Mouse (Mus musculus) G1E (cell line): ENCODE results near the gene Pik3ip1. TPM values are rescaled to one million over a fixed set of nuclear protein-coding genes. Genes with fewer than 3 reads are reported as not detected.

Experiments
- ATAC-seq: 2 replicates; pipeline ENCODE4 v1.8.0; 2016; ENCODE audit warnings: mild to moderate bottlenecking; ENCODE audit not compliant: insufficient number of reproducible peaks, poor library complexity, low FRiP score, severe bottlenecking; ENCODE audit errors: extremely low read depth
- DNase-seq: peaks from one replicate; pipeline ENCODE4 v3.0.0; 2012; ENCODE audit warnings: low spot score
- H3K27me3 ChIP-seq: 2 replicates; pipeline ENCODE4 v1.6.1; 2012; ENCODE audit warnings: mild to moderate bottlenecking, low read length, inconsistent platforms; ENCODE audit not compliant: insufficient read depth
- H3K36me3 ChIP-seq: replicated peaks from 2 replicates; pipeline ENCODE3; 2012; ENCODE audit warnings: mild to moderate bottlenecking, inconsistent platforms
- H3K4me1 ChIP-seq: 2 replicates; pipeline ENCODE4 v1.6.1; 2012; ENCODE audit warnings: low read depth, low read length, inconsistent platforms, mixed read lengths; ENCODE audit not compliant: insufficient read depth
- H3K4me3 ChIP-seq: 2 replicates; pipeline ENCODE4 v1.5.1; 2012; ENCODE audit warnings: low read depth, mild to moderate bottlenecking, inconsistent platforms, low read length, moderate library complexity, mixed read lengths
- H3K9me3 ChIP-seq: replicated peaks from 2 replicates; pipeline ENCODE4 v1.6.1; 2012; ENCODE audit warnings: inconsistent platforms
- CTCF ChIP-seq: IDR thresholded peaks from 2 replicates; pipeline ENCODE4 v1.5.1; 2012; ENCODE audit warnings: low read depth, low read length, inconsistent platforms, mixed read lengths
- GATA1 ChIP-seq: IDR thresholded peaks from 2 replicates; pipeline ENCODE4 v1.6.1; 2012; ENCODE audit warnings: borderline replicate concordance, low read length, inconsistent platforms, mixed read lengths
- GATA2 ChIP-seq: IDR thresholded peaks from 2 replicates; pipeline ENCODE4 v1.6.1; 2012; ENCODE audit warnings: low read depth, low read length, inconsistent platforms, borderline replicate concordance
- POLR2AphosphoS5 ChIP-seq: IDR thresholded peaks from 2 replicates; pipeline ENCODE4 v1.6.1; 2012; ENCODE audit warnings: low read depth, low read length, inconsistent platforms; ENCODE audit not compliant: insufficient replicate concordance
- TAL1 ChIP-seq: conservative IDR thresholded peaks from 2 replicates; pipeline ENCODE4 v1.6.1; 2012; ENCODE audit warnings: low read depth, low read length, inconsistent platforms, mixed read lengths
- polyA plus RNA-seq: library from polyadenylated mRNA; stranded (reverse); fragments of >175 nt; gene quantifications from 2 replicates; pipeline ENCODE4 v1.2.3, GENCODE M21; 2012
- total RNA-seq, 2 experiments: library from RNA; stranded (forward) in 1 of 2; stranded (reverse) in 1 of 2; fragments of 200-1000 nt in 1 of 2; fragments of >200 nt in 1 of 2; fragmentation: Nextera tagmentation in 1 of 2; gene quantifications; 2 replicates each; pipeline ENCODE4 v1.2.3; 2014 to 2017

The Pik3ip1 gene
- total and polyA plus RNA-seq, 3 experiments = 0.53 to 4.8 (median 2.2) TPM

DNA sequence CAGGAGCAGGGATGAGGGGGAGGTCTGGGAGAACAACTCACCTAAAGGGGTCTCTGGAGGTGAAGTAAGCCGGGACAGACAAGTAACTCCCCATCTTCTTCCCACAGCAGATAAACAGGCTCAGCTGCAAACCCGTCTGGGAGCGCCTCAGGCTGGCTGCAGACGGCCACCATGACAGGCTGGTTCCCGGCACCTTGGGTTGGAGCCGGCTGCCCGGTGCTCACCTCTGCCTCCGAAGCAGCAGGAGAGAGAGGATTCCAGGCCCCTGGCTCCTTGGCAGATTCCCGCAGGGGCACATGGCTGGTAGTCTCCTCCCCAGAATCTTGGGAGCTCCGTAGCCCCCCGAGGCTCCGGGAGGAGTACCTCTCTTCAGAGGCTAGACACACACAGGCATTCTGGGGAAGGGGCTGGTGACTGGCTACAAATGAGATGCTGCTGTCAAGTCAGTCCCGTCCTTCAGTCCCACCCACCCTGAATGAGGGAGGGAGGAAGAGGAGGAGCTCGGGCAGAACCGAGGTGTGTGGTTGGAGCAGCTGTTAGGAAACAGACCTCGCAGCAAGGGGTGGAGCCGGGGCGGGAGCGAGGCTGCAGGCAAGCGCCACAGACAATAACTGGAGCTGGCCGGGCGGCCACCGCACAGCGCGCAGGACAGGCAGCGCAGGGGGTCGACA, 40.9 kb downstream of the Pik3ip1 start:
- Histone ChIP-seq H3K36me3 (peaks cover 89% of the 10 kb centered on the region), H3K27me3 (no peaks in the 10 kb centered on the region), H3K4me3 (peak overlapping the region; percentile 55), H3K4me1 (peaks cover 12% of the 10 kb centered on the region), H3K9me3 (no peaks in the 10 kb centered on the region)
- TF ChIP-seq GATA1 (no peak), TAL1 (no peak), POLR2AphosphoS5 (no peak), CTCF (no peak)
- ATAC-seq (peak; percentile 86), DNase-seq (peak; percentile 46)

GRCm38 (mm10) chr11:3371599-3372295, 41.5 kb downstream of the Pik3ip1 start:
- no peak for ATAC-seq
- Histone ChIP-seq H3K9me3 (no peaks in the 10 kb centered on the region), H3K4me1 (peaks cover 12% of the 10 kb centered on the region), H3K4me3 (peak overlapping the region; percentile 55), H3K36me3 (peaks cover 86% of the 10 kb centered on the region), H3K27me3 (no peaks in the 10 kb centered on the region)
- no peak for DNase-seq
- TF ChIP-seq CTCF (no peak), POLR2AphosphoS5 (no peak), TAL1 (no peak), GATA1 (no peak), GATA2 (no peak)

DNA sequence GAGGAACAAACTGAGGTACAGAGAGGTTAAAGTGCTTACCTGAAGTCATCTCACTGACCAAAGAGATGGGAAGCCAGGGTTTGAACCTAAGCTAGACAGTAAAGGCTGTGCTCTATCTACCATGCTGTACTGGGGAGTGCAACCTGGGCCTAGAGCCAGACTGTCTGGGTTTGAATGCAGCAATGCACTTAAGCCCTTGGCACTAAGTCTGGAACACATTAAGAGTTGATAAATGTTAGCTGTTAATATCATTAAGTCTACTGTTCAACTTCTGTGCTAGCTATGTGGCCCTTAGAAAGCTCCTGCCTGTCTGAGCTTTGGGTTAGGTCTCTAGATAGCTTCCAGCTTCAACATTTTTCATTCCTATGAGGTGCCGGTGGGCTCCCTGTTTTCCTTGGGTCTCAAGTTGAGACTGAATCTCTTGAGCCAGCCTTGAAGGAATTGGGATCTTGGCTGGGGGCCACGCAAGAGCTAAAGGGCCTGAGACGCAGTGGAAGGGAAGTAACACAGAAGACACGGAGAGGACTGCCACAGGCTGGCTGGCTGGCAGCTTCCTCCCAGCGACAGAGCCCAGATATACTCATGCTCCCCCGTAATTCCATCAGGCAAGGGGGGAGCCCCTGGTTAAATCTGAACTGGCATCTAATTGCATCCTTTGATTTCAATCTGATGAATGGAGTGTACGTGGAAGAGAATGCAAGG, 43.5 kb downstream of the Pik3ip1 start:
- ATAC-seq = no peak
- no peak for TF ChIP-seq GATA2
- TF ChIP-seq POLR2AphosphoS5 = no peak
- no peak for TF ChIP-seq TAL1
- TF ChIP-seq GATA1 = no peak
- no peak for TF ChIP-seq CTCF
- Histone ChIP-seq H3K9me3 (no peaks in the 10 kb centered on the region), H3K4me3 (no peak overlapping the region), H3K36me3 (peaks cover 86% of the 10 kb centered on the region), H3K4me1 (peaks cover 12% of the 10 kb centered on the region), H3K27me3 (no peaks in the 10 kb centered on the region)
- DNase-seq = no peak

- Histone ChIP-seq H3K4me3 (no peak overlapping the region), H3K9me3 (no peaks in the 10 kb centered on the region), H3K27me3 (no peaks in the 10 kb centered on the region), H3K36me3 (peaks cover 86% of the 10 kb centered on the region), H3K4me1 (peaks cover 12% of the 10 kb centered on the region)
- DNase-seq (no peak), ATAC-seq (no peak)
- TF ChIP-seq GATA1 = no peak
- TF ChIP-seq POLR2AphosphoS5 = no peak
- no peak for TF ChIP-seq GATA2
- TF ChIP-seq CTCF = no peak
- no peak for TF ChIP-seq TAL1
Observed at GRCm38 (mm10) chr11:3374293-3374645, 44.1 kb downstream of the Pik3ip1 start.

DNA sequence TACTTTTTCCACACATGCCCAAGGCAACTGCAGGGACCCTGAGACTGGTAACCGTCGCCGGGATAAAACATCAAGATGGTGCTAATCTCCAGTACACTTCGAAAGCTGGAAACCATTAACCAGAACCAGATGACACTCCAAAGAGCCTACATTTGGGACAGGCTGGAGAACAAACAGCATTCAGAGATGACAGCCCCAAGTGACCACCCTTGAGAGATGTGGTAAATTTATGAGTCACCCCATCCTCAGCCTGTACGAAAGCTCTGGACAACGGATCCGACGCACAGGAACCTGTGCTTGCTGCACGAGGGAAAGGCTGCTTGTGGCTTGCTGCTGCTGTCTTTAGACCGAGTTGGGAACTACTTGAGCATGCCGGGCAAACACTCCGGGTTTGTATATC, 44.5 kb downstream of the Pik3ip1 start:
- Histone ChIP-seq H3K4me3 (no peak overlapping the region), H3K4me1 (peaks cover 15% of the 10 kb centered on the region), H3K27me3 (no peaks in the 10 kb centered on the region), H3K9me3 (no peaks in the 10 kb centered on the region), H3K36me3 (peaks cover 85% of the 10 kb centered on the region)
- TF ChIP-seq CTCF = no peak
- no peak for TF ChIP-seq GATA2
- no peak for TF ChIP-seq POLR2AphosphoS5
- TF ChIP-seq TAL1 = no peak
- TF ChIP-seq GATA1 = no peak
- no peak for DNase-seq
- no peak for ATAC-seq

DNA sequence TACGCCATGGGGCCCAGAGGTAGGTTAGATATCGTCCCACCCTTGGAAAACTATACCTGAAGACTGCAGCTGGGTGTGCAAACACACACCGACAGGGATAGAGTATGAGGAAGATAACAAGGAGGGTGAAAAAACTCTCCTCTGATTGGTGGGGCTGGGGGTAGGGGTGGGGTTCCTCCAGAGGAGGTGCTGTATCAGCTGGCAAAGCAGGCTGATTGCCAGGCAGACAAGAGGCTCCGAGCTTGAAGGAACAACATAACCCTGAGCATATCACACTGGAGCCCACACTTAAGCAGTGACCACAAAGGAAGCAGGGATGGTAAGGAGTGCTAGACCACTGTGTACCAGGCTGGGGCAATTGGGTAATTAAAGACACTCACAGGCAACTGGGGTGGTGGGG, 49.2 kb downstream of the Pik3ip1 start:
- no peaks in the 10 kb centered on the region for H3K27me3 ChIP-seq
- 0 out of 2 replicates have a peak, but pooled peaks cover 3% of the 10 kb centered on the region for H3K9me3 ChIP-seq
- no peak for TF ChIP-seq GATA1
- no peak for TF ChIP-seq GATA2
- TF ChIP-seq CTCF = no peak
- TF ChIP-seq POLR2AphosphoS5 = no peak
- TF ChIP-seq TAL1 = no peak
- H3K36me3 ChIP-seq = peaks cover 88% of the 10 kb centered on the region
- ATAC-seq (no peak), DNase-seq (no peak)
- H3K4me1 ChIP-seq = peaks cover 3% of the 10 kb centered on the region
- H3K4me3 ChIP-seq = no peak overlapping the region
